Mouse (Mus musculus) frontal cortex, postnatal 10 days (tissue): ENCODE measurements around the gene Thap4.
A peak's percentile ranks its signal among the peaks of the same experiment; 100 is the strongest.
"Not testable (repeated sequence)": the region's sequence is repeated elsewhere in the genome, so short reads cannot be mapped to it uniquely, and the experiment has no call there.

Source experiments
- DNase-seq, 2 experiments: peaks; one replicate each; pipeline ENCODE4 v3.0.0; 2022; ENCODE audit warnings: low spot score in 2 of 2, mixed read lengths in 1 of 2

Thap4 gene

GRCm38 (mm10) chr1:93754573-93755290, at the start of gene Thap4:
Gene Thap4 (minus strand): TSS chr1:93754864.
- peak; percentile 91 to 92 for DNase-seq

GRCm38 (mm10) chr1:93803556-93804507, 49.2 kb upstream of the Thap4 start, which contains the start of gene Ing5:
Gene Ing5 (plus strand): TSS chr1:93803965.
- DNase-seq = peak; percentile 97 to 100

- DNase-seq = no peak
Measured at GRCm38 (mm10) chr1:93802771-93803170, 48.1 kb upstream of the Thap4 start.

GRCm38 (mm10) chr1:93801741-93802238, 47.1 kb upstream of the Thap4 start, which contains the start of gene Dtymk:
Gene Dtymk (minus strand): TSS chr1:93801934.
- DNase-seq = peak; percentile 88 to 92

- no peak for DNase-seq
Measured at GRCm38 (mm10) chr1:93800670-93801503, 46.2 kb upstream of the Thap4 start.

DNA sequence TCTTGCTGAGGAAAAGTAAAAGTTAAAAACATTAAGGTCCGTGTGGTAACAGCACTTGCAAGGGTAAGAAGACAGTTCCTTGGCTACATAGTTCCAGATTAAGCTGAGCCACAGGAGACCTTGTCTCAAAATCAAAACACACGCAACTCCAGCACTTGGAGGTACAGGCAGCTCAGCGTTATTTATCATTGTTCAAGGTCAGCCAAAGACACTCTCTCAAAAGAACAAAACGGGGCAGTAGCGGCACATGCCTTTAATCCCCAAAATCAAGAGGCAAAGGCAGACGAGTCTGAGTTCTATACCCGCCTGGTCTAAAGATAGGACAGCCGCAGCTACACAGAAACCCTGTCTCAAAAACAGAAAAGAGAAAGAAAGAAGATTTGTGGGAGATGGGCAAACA, 41.2 kb upstream of the Thap4 start:
- no peak for DNase-seq

GRCm38 (mm10) chr1:93794526-93794925, 39.9 kb upstream of the Thap4 start:
- DNase-seq = no peak

DNA sequence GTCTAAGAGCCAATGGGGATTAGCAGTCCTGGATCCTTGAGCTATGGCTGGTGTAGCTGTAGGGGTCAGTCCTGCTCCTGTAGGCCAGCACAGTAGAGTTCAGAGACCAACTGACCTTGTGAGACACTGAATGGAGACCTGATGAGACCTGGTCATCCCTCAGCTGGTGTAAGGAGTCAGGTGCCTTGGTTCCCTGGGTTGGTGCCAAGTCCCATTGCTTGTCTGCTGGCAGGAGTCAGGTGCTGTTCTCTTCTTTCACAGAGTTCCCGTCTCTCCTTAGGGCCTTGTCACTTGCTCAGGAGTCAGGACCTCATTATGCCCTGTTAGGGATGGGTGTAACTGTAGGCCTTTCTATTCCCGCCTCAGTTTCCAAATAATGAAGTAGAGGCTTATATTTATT, 32.2 kb upstream of the Thap4 start:
- no peak for DNase-seq

- DNase-seq = no peak
Measured at GRCm38 (mm10) chr1:93776686-93777085, 22.0 kb upstream of the Thap4 start.

DNA sequence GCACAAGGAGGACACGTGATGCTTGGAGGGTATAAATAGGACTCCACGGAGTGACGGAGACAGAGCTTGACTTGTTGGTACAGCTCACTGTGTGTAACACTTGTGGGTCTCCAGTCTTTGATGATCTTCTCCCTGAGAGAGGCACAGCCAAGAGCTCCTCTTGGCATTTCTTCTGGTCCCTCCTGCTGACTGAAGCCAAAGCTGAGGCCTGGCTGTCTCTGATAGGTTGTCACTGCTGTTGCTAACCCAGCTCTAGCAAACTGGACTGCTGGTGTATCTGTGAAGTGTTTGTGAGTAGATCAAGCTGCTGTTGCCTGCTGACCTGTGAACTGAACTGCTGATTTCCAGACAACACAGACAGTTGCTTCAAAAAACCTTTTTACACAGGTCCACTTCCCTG, 15.2 kb upstream of the Thap4 start:
- no peak for DNase-seq

GRCm38 (mm10) chr1:93767600-93767999, 12.9 kb upstream of the Thap4 start:
- no peak for DNase-seq

DNA sequence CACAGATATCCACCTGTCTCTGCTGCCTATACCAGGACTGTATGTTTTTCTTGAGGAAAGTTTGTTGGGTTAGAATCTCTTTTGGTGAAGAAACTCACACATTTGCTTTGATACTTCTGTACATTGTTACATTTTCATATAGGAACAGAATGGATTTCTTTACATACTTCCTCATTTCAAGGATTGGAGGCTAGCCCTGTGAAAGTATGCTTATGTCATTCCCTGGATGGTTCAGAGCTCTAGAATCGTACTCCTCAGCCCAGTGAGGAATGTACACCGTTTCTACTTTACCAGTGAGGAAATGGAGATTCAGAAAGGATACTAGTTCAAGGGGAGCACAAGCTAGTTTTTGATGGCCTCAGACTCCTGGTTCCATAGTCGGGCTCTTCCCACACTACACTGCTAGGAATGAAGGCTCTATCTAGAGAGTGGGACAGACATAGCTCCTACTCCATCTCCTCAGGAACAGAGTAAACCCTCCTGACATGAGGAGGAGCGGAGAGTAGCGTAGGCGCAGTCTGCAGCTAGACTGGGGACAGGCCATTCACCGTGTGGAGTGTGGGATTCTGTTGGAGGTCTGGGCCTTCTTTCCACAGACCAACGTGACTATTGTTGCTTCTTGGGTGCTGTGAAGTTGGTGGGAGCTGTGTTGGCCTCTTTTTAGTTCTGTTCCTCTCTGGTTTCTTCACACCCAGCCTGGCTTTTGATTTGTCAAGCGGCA, 10.4 kb upstream of the Thap4 start:
- no peak for DNase-seq

- DNase-seq = not testable (repeated sequence)
Measured at GRCm38 (mm10) chr1:93763531-93763930, 8.9 kb upstream of the Thap4 start.

- no peak for DNase-seq
Measured at GRCm38 (mm10) chr1:93760076-93760475, 5.4 kb upstream of the Thap4 start.

DNA sequence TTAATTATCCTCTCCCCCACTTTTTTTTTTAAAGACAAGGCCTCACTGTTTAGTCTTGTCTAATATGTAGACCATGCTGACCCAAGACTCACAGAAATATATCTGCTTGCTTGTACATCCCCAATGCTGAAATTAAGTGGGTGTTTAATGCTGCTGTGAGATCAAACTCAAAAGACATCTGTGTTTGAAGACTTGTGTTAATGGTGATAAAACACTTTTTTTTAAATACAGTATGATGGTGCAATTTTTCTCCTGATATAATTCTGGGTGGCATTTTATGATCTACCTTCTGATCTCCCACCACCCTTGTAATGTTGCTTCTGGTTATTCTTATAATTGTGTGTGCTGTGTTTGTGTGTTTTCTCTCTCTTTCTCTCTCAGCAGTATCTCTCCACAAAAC, 1.5 kb upstream of the Thap4 start:
- no peak for DNase-seq

- no peak for DNase-seq
Measured at GRCm38 (mm10) chr1:93755618-93756017, 954 bp upstream of the Thap4 start.

- no peak for DNase-seq
Measured at GRCm38 (mm10) chr1:93755291-93755610, 587 bp upstream of the Thap4 start.

GRCm38 (mm10) chr1:93753911-93754572, 622 bp downstream of the Thap4 start:
- peak; percentile 25 to 54 for DNase-seq

- no peak for DNase-seq
Measured at GRCm38 (mm10) chr1:93751290-93751689, 3.4 kb downstream of the Thap4 start, which contains the start of gene Atg4b. Gene Atg4b (plus strand): TSS chr1:93751500.

GRCm38 (mm10) chr1:93748539-93748938, 6.1 kb downstream of the Thap4 start:
- DNase-seq = no peak
